Mouse (Mus musculus) embryonic fibroblast, embryonic 13.5 days (primary cell): ENCODE measurements around the gene Gm49366.

Source experiments
- CTCF ChIP-seq: IDR thresholded peaks from 2 replicates; pipeline ENCODE4 v1.5.1; 2011; ENCODE audit warnings: mild to moderate bottlenecking, control low read depth, low read length, moderate library complexity, borderline replicate concordance; ENCODE audit not compliant: insufficient read depth
- POLR2A ChIP-seq: IDR thresholded peaks from 2 replicates; pipeline ENCODE4 v1.6.1; 2011; ENCODE audit warnings: low read depth, mild to moderate bottlenecking, control low read depth, low read length, moderate library complexity

GRCm38 (mm10) chr12:84023052-84023745 is 15.5 kb upstream of the Gm49366 start:
- TF ChIP-seq CTCF (no peak), POLR2A (no peak)
